17 mouse cellular contexts compared by ENCODE assay signal in genomic region chr7:110851541-110852203, GRCm38 (mm10). TPM values are rescaled to one million over a fixed set of nuclear protein-coding genes. Genes with fewer than 3 reads are reported as not detected.
A peak's percentile ranks its signal among the peaks of the same experiment; 100 is the strongest.
DNase-seq lines count a peak whose midpoint lies in the region; ATAC-seq and TF ChIP-seq lines count a peak whose summit lies in the region.
"Had no signal": no experiment of that assay in that cellular context is flagged by ENCODE, and none has a peak within 500 bp of the region (broad histone marks: within the 10 kb centered on the region; RNA-seq: fewer than 3 reads in every experiment).

No protein-coding gene starts in this region.

- H3K27me3 ChIP-seq in heart, embryonic 15.5 days: no peaks in the 10 kb centered on the region
- no peaks in the 10 kb centered on the region for H3K27me3 ChIP-seq in liver, embryonic 15.5 days
- H3K27me3 ChIP-seq: embryonic facial prominence, embryonic 12.5 days; hindbrain, embryonic 15.5 days; midbrain, embryonic 15.5 days had no signal

- no peak overlapping the region for H3K9ac ChIP-seq in heart, embryonic 15.5 days
- no peak overlapping the region for H3K9ac ChIP-seq in liver, embryonic 15.5 days
- H3K9ac ChIP-seq: embryonic facial prominence, embryonic 12.5 days; hindbrain, embryonic 15.5 days; liver, embryonic 14.5 days; midbrain, embryonic 15.5 days had no signal

- H3K27ac ChIP-seq in heart, embryonic 15.5 days: peak overlapping the region; percentile 37; the same call in 1 of the 2 replicates
- peak overlapping the region; percentile 41 for H3K27ac ChIP-seq in liver, embryonic 15.5 days (replicated peaks)
- no peak overlapping the region for H3K27ac ChIP-seq in left cerebral cortex, adult 2 months
- H3K27ac ChIP-seq: embryonic facial prominence, embryonic 12.5 days; hindbrain, embryonic 15.5 days; liver, embryonic 14.5 days; midbrain, embryonic 15.5 days had no signal

- WGBS in heart, embryonic 15.5 days: 63% methylated on average over 7 of the region's 7 CpGs
- WGBS in liver, embryonic 15.5 days (ENCODE audit: insufficient replicate concordance): 62% methylated on average over 7 of the region's 7 CpGs

- H3K36me3 ChIP-seq in heart, embryonic 15.5 days: no peaks in the 10 kb centered on the region
- no peaks in the 10 kb centered on the region for H3K36me3 ChIP-seq in liver, embryonic 15.5 days (replicated peaks)
- H3K36me3 ChIP-seq: embryonic facial prominence, embryonic 12.5 days; G1E; hindbrain, embryonic 15.5 days; midbrain, embryonic 15.5 days had no signal

- ATAC-seq in heart, embryonic 15.5 days (replicated peaks; ENCODE audit: insufficient number of reproducible peaks, insufficient read depth, low FRiP score, low read depth): no peak
- no peak for ATAC-seq in liver, embryonic 15.5 days (ENCODE audit: insufficient read depth)
- ATAC-seq: midbrain, embryonic 15.5 days had no signal

- H3K4me3 ChIP-seq in heart, embryonic 15.5 days: no peak overlapping the region
- no peak overlapping the region for H3K4me3 ChIP-seq in liver, embryonic 15.5 days (replicated peaks)
- no peak overlapping the region for H3K4me3 ChIP-seq in left cerebral cortex, adult 2 months
- H3K4me3 ChIP-seq: embryonic facial prominence, embryonic 12.5 days; hindbrain, embryonic 15.5 days; midbrain, embryonic 15.5 days had no signal

- peaks cover 7% of the 10 kb centered on the region; the same call in 1 of the 2 replicates for H3K4me1 ChIP-seq in heart, embryonic 15.5 days (replicated peaks)
- peaks cover 30% of the 10 kb centered on the region for H3K4me1 ChIP-seq in liver, embryonic 15.5 days (replicated peaks)
- H3K4me1 ChIP-seq: midbrain, embryonic 15.5 days had no signal

- no peak overlapping the region for H3K4me2 ChIP-seq in heart, embryonic 15.5 days
- no peak overlapping the region for H3K4me2 ChIP-seq in liver, embryonic 15.5 days
- H3K4me2 ChIP-seq: embryonic facial prominence, embryonic 12.5 days; hindbrain, embryonic 15.5 days; midbrain, embryonic 15.5 days had no signal

- DNase-seq in heart, postnatal 14 days: no peak
- peak; percentile 23 for DNase-seq in ovary, adult 18-20 months (ENCODE audit: low spot score)
- no peak for DNase-seq in ovary, postnatal 10 days (ENCODE audit: low spot score)
- no peak for DNase-seq in frontal cortex, postnatal 25 days (ENCODE audit: low spot score in 2 of 2)
- no peak for DNase-seq in left cerebral cortex, adult 2 months (ENCODE audit: extremely low spot score in 1 of 2, low spot score in 2 of 2)
- DNase-seq: adrenal gland, postnatal 10 days; cerebellum, postnatal 36 days; layer of hippocampus, adult 9-11 months; lung, postnatal 36 days; thymus, postnatal 4 days had no signal

- no peaks in the 10 kb centered on the region for H3K9me3 ChIP-seq in heart, embryonic 15.5 days (replicated peaks)
- H3K9me3 ChIP-seq in liver, embryonic 15.5 days (replicated peaks): no peaks in the 10 kb centered on the region
- H3K9me3 ChIP-seq: embryonic facial prominence, embryonic 12.5 days; G1E; hindbrain, embryonic 15.5 days; midbrain, embryonic 15.5 days had no signal

- no peak for TF ChIP-seq CTCF in left cerebral cortex, adult 2 months (IDR thresholded peaks at IDR 0.05)

- intact Hi-C loops in heart, postnatal 14 days (cut with DNase I): no loop called here
- intact Hi-C loops in left cerebral cortex, adult 2 months (cut with DNase I): no loop called here

RNA-seq across cellular contexts. Expression of gene Rnf141, which starts 7.4 kb away (rescaled TPM):
- 30.0 and 31.0 TPM in 2 replicates for polyA plus RNA-seq in heart, embryonic 15.5 days (2015; fragmentation: Nextera tagmentation; extraction: Ambion mirVana)
- 10 to 100 TPM; 36.8 to 44.0 TPM for total RNA-seq in heart, postnatal 14 days (2021)
- polyA plus RNA-seq in liver, embryonic 15.5 days (2015; fragmentation: Nextera tagmentation; extraction: Ambion mirVana): 24.7 and 29.0 TPM in 2 replicates
- 10 to 100 TPM; 72.1 to 72.6 TPM for total RNA-seq in left cerebral cortex, adult 2 months (2021)

RNA-seq across cellular contexts. Expression of gene Lyve1, which starts 11.4 kb away (rescaled TPM):
- 11.9 and 13.2 TPM in 2 replicates for polyA plus RNA-seq in heart, embryonic 15.5 days (2015; fragmentation: Nextera tagmentation; extraction: Ambion mirVana)
- total RNA-seq in heart, postnatal 14 days (2021): 10 to 100 TPM; 21.5 to 22.8 TPM
- polyA plus RNA-seq in liver, embryonic 15.5 days (2015; fragmentation: Nextera tagmentation; extraction: Ambion mirVana): 23.8 and 24.1 TPM in 2 replicates
- total RNA-seq in left cerebral cortex, adult 2 months (2021): 1 to 10 TPM; 2.0 to 3.4 TPM
- polyA plus RNA-seq: G1E had no signal

Comparison
In these comparisons a context has a peak if more than half of its experiments do, and no peak if none do; other contexts are left out.
1. RNA of gene Lyve1, which starts 11.4 kb away (total RNA-seq): 21.5 to 22.8 TPM in heart, postnatal 14 days; 2.0 to 3.4 TPM in left cerebral cortex, adult 2 months; every median in the first group is over 4 times any median in the second.